Mouse (Mus musculus) brain, adult 2 months (tissue): Measurements from ENCODE around the gene Cacna1d.

ENCODE experiments used
- DNase-seq: peaks from one replicate; pipeline ENCODE4 v3.0.0; 2011; ENCODE audit warnings: low read depth, low spot score

Cacna1d gene

DNA sequence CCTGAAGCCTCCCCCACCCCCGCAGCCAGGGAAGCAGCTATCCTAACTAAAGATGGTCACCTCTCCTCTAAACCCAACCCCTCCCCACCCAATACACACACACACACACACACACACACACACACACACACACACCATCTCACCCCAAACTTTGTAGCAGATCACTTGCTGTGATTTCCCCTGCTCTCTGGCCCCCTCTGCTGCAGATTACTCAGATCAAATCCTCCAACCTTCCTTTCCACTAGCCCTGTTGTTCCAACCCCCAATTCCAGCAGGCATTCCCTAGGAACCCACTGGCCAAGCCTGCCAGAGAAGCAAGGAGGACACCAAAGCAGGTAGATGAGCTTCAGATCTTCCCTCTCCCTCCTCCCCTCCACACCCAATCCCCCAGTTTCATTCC, 118.4 kb downstream of the Cacna1d start:
- DNase-seq, result no peak

DNA sequence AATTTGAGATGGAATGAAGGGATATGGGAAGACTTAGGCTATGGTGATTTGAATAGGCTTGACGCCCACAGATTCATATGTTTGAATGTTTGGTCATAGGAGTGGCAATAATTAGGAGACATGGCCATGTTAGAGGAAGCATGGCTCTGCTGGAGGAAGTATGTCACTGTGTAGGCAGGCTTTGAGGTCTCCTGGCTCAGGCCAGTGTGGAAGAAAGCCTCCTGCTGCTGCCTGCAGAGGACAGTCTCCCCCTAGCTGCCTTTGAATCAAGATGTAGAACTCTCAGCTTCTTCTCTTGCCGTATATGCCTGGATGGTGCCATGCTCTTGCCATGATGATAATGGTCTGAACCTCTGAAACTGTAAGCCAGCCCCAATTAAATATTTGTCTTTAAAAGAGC, 120.2 kb downstream of the Cacna1d start:
- no peak for DNase-seq

DNA sequence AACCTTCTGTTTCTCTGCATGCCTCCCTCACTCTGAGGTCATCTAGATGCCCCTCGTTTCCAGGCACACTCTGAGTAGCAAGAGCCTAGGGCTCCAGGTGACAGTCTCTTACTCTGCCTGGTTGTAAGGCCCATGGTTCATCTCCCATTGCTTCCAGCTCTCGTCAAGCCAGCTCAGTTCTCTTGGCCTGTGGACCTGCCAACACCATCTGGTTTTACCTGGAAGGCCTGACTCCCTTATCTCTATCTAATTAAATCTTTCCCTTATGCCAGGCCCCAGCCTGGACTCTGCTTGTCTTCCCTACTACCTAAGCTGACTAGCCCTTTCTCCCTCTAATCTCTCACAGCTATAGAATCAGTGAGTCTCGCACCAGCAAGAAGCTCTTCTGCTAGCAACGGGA, 124.2 kb downstream of the Cacna1d start:
- DNase-seq, result peak; percentile 59

DNA sequence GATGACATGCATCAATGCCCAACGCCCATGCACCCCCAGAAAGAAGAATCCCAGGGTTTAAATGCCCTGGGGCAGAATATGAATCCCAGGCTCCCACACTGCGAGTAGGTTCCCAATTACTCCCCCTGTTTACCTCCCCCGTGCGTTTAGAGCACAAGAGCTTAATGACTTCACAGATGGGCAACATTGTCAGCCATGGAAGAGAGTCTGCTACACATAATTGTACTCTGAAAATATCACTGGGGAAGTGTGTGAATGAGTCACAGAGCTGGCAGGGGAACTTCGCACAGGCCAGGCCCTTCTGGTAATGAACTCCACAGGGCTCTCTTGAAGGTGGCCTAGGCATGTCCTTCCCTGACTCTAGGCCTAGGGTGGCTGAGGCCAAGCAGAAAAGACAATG, 125.4 kb downstream of the Cacna1d start:
- peak; percentile 90 for DNase-seq

DNA sequence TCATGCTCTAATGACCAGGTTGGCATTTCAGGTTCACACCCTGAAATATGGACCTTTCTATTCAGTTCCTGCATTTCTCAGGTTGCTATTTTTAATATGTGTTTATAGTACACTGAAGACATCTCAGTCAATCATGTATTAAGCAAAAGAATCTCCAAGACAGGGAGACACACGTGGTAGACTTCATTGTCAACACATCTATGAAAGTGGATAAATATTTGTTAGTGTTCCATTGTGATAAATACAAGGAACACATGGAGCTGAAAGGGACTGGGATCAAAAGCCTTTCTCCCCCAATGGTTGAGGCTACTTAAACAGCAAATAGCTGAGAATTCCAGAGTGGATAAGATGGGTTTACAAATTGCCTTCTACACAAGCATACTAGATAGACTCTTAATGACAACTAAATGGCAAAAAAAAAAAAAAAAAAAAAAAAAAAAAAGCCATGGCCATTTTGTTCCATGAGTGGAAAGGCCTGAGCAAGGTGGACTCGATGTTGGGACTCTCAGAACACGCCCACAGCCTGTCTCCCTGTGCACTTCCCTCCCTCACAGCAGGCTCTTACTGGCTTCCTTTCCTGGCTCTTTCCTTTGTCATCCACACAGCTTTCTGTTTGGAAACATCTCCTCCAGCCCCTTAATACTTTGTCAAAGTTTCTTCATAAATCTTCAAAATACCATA, 127.6 kb downstream of the Cacna1d start:
- DNase-seq, result no peak

DNA sequence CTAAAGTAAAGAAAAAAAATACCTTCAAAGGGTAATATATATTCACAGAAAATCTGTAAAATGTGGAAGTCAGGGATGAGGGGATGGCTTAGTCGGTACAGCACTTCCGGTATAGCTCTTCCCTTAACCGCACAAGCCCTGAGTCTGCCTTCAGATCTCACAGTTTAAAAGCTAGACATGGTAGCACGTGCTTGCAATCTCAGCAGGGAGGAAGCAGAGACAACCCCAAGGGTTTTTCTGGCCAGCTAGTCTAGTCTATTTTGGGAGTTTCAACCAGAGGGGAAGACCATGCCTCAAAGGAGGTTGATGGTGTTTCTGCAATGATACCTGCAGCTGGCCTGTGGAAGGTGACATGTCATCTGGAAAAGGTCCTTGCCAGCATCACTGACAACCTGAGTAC, 128.9 kb downstream of the Cacna1d start:
- DNase-seq, result no peak

DNA sequence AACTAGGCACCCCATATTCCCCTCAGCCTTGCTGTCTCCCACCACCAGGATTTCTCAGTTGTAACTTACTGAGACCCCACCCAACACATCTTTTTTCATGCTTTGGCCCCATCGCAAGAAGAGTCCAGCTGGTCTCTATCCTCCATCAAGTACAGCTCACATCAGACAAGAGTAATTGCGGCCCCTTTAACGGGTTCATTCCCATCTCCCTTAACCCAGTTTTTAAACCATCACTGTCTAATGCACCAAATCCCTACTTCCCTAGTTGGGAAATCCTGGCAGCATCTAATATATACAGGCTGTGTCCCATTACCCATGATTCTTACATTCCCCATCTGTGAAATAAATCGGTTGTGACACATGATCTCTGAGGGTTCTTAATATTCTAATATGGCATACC, 130.8 kb downstream of the Cacna1d start:
- DNase-seq, result no peak

DNA sequence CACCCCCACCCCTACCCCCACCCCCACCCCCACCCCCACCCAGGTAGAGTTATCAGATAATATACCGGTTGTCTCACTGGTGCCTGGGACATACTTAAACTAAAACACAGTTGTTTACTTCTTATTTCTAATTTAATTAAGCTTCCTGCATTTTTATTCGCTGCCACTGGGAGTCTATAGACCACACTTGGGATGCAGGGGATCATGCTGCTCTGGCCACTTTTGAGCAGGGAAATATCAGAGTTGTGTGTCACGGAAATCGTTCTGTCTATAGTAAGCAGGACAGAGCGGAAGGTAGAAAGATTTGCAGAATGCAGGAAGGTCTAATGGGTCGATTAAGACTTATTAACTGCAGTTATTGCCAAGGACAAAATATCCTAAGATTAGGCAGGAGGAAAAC, 131.3 kb downstream of the Cacna1d start:
- no peak for DNase-seq

DNA sequence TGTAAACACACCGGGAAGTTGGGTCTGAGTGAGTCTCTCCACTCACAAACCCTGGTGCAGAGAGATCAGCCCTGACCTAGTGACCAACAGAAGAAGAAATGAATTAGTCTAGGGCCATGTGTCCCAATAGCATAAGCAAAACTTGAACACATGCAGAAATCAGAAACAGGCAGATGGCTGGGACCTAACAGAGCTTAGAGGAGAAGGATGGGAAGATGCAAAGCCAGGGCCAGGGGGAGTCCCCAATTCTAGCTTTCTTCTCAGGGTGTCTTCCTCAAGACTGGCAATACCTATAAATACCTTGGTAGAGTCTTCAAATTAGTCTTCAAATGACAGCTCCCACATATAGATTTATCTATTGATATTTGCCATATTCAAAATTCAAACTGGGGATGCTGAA, 133.2 kb downstream of the Cacna1d start:
- no peak for DNase-seq

DNA sequence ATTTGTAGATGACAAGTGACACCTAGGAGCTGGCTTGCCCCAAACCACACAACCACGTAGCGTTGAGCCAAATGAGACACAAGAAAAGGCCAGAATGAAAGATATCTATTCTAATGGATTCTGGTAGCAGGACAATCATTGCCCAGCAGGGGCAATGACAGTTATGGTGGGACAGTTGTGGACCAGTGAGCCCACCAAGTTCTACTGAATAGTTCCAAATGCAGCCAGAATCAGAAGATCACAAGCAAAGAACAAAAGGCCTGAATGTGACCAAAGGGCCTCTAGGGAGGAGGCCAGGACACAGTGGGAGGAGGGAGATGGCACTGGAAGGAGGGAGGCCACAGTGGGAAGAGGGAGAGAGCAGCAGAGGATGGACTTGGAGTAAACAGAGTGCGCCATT, 134.8 kb downstream of the Cacna1d start:
- DNase-seq, result no peak

DNA sequence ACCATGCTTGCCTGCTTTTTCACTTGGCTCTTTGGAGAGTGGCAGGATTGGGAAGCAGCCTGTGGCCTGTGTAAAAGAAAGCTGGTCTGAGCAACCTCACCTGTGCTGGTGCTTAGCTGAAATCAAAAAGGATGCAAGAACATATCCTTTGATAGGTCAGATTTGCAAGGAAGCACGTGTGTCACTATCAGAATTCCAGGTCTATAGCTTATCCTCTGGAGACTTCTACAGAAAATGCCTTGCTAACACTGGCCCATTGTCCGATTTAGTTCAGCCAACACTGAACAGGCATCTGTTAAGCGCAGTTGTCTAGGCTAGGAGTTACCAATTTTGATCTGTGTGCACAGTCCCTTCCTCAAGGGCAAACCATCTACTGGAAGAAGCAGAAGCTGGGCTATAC, 136.5 kb downstream of the Cacna1d start:
- no peak for DNase-seq

DNA sequence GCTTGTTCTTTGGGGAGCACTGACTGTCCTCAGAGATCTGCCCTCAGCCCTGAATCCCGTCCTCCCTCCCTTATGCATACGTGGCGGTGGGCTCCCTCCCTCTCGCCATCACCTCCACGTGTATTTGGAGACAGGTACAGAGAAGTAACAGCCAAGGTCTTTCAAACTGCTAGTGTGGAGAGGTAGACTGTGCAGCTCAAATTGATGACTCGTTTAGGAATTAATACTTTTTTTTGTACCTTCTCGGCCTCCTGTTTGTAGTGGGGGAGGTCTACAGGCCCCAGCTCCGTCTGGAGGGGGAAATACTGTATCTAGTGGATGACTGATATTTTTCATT, 137.2 kb downstream of the Cacna1d start:
- DNase-seq, result no peak

DNA sequence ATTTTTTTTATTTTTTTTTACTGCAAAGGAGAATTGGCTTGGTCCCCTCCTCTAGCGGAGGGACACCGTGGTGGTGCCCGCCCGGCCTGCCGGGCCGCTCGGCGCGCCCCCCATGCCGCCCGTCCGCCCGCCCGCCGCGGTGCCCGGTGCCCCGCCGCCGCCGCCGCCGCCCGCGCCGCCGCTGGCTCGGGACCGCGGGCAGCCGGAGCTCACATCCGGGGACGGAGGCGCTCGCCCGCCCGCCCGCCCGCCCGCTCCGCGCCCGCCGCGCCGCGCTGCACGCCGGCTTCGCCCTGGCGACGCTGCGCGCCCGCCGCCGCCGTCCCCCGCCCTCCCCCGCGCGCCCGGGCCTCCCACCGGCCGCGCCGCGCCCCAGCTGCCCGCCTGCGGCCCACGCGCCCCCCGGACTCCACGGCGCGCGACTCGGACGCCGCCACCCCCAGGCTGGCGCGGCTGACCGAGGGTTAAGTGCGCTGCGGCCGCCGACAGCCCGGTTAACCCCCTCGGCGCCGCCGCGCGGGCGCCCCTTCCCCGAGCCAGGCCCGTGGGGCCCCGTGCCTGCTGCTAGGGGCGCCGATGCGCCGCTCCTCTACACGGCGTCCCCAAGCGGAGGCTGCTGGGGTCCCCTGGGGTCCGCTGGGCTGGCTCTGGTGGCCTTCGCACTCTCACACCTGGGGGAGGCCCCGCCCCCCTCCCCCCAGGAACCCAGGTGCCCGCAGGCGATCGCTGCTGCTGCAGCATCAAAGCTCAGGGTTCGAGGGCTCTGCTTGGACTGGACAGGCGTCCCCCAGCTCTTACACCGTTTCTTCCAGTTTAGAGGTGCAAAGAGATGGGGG, 137.7 kb downstream of the Cacna1d start:
- no peak for DNase-seq

DNA sequence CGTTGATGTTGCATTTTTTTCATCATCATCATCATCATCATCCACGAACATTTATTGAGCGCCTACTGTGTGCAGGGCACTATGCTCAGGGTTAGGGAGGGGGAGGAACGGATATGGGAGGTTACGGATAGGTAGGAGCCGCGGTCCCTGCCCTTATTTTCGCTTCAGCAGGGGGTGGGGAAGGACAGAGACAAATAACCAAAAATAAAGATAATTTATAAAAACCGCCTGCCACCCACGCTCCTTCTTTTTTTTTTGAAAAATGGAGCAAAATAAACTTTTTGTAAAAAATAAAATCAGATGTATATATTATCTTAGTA, 138.3 kb downstream of the Cacna1d start:
- DNase-seq, result no peak

DNA sequence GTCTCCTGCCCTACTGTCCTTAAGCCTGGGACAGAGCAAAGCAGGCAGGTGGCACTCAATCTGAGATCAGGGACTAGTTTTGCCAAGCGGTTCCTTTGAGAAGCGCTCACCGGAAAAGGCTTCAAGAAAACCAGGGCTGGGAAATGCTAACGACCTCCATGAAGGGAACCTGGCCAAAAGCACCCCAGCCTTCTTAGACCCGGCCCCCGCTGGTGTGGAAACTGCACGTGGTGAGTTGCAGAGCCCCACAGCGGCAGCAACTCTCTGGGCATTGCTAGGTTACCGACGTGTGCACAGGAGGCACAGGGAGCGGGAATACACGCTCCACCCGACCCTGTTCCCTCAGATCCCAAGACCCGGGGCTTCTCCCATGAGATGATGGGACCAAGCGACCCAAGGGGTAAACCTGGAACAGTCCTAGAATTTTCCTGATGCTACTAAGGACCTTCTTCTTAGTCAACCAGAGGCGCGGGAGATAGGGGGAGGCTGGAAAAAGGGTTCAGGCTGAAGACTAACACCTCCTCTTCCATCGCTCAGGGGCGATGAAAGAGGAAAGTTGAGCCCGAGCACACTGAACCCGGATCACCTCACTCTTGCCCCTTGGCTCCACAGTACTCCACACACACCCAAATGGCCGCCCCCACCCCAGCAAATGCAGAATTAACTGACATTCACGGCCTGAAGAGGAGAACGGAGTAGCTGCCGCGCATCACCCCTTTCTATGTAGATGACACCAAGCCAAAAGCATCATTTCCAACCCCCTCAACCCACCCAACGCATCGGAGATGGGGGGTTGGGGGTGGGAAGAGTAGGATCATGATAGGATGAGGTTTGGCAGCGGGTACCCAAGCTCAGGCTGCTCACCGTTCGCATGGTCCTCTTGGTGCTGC, 138.9 kb downstream of the Cacna1d start:
- DNase-seq, result peak; percentile 81

DNA sequence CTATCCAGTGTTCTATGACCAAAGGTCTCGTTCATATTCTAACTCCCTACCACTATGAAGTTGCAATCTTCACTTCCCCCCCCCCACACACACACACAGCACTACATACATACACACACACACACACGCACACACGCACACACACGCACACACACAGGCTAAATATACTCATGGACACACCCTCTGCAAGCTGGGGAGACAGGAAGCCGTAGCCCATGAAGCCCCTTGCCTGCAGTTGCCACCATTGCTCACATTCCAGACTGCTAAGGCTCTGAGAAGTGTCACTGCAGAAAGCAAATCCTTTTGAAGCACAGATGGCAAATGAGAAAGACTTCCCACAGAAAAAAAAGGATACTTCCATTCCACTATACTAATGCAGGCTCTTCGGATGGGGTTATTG, 141.0 kb downstream of the Cacna1d start:
- DNase-seq, result no peak

DNA sequence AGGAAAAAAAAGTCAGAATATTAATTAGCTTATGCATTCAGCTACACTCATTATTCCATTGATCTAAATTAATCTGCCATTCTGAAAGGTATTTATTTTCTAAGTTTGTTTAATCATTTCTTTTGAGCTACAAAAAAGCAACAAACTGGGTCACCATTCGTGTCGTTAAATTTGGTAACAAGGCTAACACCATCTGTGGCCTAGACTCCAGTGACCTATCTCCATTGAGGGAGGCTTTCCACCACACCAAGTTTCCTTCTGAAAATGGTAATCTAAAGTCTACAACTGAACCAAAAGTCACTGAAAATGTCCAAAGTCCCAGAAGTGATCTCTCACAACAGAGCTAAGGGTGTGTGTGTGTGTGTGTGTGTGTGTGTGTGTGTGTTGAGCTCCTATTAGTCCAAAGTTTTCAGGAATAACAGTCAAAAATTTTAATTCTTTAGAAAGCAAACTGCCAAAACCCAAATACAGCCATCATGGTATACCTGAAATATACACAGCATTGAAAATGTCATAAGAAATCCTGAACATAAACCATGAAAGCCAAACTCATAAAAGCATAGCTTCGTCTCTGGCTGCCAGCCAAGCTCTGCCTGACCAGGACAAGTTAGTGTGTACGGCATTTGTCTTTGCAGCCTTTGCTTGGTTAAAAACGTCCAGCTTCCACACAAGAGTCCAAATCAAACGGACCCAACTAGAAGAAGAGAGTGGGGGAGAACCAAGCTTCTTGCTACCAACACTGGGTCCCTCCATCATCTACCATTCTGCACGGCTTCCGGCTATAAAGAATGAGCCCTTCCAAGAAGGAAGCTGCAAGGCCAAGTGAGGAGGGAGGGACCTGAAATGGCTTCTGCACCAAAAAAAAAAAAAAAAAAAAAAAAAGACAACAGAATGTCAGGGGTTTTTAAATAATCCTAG, 146.0 kb downstream of the Cacna1d start:
- peak; percentile 52 for DNase-seq

DNA sequence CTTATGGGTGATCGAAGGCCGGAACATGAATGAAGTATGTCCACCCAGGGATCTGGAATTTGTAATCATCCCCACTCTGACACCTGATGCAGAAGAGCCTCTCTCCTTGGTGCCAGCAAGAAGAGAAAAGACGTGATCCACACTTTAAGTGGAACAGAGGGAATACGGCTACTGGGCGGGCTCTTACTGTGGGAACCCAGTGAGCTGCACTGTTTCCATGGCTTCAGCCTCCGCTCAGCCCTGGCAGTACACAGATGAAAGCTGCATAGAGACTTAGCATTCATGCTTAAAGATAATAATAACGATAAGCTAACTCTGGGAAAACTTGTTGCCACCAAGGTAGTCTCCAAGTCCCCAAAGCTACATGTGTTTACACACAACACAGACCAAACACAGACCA, 147.5 kb downstream of the Cacna1d start:
- peak; percentile 71 for DNase-seq

DNA sequence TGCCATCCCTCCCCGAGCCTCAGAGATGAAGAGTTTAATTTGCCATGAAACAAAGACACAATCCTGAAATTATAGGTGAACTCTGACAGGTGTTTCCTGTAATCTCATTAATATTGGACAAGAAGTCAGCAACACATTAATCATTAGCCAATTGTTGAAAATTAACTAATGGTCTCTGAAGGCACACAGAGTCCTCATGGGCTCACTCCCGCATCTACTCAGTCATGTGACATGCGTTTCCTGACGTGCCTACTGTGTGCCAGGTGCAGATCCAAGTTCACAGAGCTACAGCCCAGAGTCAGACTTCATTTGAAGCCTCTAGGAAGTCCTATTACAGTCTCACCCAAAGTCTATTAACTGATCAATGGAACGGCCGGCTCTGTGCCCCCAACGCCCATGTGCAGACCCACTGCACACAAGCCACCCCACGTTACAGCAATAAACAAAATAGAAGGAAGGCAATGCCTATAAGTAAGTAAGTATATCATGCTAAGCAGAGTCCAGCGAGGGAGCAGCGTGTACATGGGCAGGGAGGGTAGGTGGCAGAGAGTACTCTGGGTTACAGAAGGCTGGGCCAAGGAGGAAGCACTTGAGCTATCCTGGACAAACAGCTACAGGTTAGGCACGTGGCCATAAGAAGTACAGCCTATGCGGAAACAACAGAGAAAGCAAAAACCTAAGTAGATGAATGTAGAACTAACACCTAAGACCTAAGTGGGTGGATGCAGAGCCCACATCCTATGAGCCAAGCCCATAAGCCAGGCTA, 149.2 kb downstream of the Cacna1d start:
- DNase-seq, result no peak

DNA sequence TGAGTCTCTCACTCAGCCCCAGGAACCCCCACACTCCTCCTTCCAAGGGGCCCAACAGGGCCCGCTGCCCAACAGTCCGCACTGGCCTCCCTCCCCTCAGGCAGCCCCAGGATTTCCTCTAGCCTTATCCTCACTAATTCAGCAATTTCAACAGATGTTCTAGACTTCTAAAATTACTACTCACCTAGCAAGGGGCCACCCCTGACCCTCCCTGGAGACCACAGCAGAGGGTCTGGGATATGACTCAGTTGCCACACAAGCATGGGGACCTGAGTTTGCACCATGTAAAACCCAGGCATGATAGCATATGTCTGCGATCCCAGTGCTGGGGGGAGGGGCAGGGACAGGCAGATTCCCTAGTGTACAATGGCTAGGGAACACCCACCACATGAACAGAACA, 151.1 kb downstream of the Cacna1d start:
- DNase-seq, result no peak

DNA sequence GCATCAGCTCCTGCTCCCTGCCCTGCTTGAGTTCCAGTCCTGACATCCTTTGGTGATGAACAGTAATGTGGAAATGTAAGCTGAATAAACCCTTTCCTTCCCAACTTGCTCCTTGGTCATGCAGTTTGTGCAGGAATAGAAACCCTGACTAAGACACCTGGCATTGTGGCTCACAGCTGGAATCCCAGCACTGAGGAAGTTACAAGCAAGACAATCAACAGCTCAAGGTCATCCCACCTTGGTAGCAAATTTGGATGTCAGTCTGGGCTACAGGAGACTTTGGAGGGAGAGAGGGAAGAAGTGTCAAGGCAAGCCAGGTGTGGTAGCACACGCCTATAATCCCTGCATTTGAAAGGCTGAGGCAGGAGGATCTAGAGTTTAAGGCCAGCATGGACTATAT, 159.4 kb downstream of the Cacna1d start:
- no peak for DNase-seq
